Mouse (Mus musculus): ENCODE data around the gene Srd5a1. TPM values are rescaled to one million over a fixed set of nuclear protein-coding genes. Genes with fewer than 3 reads are reported as not detected.

The Srd5a1 gene
- polyA plus RNA-seq, 1 experiment, result 20.9 TPM

GRCm38 (mm10) chr13:69536021-69536420, 75.2 kb downstream of the Srd5a1 start:
- no peak for TF ChIP-seq CTCF (IDR thresholded peaks at IDR 0.05; ENCODE audit: extremely low read depth, insufficient read length, insufficient replicate concordance, low read depth, low read length)
- TF ChIP-seq POLR2A (IDR thresholded peaks at IDR 0.05; ENCODE audit: low read depth, low read length), result no peak
- no peak overlapping the region; the same call in 1 of the 2 replicates for H3K4me3 ChIP-seq (ENCODE audit: low read depth, low read length)
- WGBS, result 48% methylated on average over 4 of the region's 4 CpGs

GRCm38 (mm10) chr13:69534654-69535551, 76.3 kb downstream of the Srd5a1 start:
- H3K27me3 ChIP-seq (ENCODE audit: control insufficient read depth, insufficient read depth, low read length), result no peaks in the 10 kb centered on the region
- H3K4me1 ChIP-seq (ENCODE audit: control insufficient read depth, insufficient read depth, insufficient read length, low read length), result peaks cover 20% of the 10 kb centered on the region; the same call in 1 of the 2 replicates
- peak overlapping the region; percentile 93 for H3K27ac ChIP-seq (ENCODE audit: insufficient read depth, low read depth, low read length)
- H3K4me3 ChIP-seq (ENCODE audit: low read depth, low read length), result peak overlapping the region; percentile 93
- peak; percentile 40; the same call in 1 of the 2 replicates for TF ChIP-seq POLR2A (IDR thresholded peaks at IDR 0.05; ENCODE audit: low read depth, low read length)
- TF ChIP-seq CTCF (IDR thresholded peaks at IDR 0.05; ENCODE audit: extremely low read depth, insufficient read length, insufficient replicate concordance, low read depth, low read length), result no peak
- H3K36me3 ChIP-seq (ENCODE audit: control insufficient read depth, insufficient read depth, low read length), result no peaks in the 10 kb centered on the region
- WGBS, result under 1% methylated on average over 86 of the region's 86 CpGs

More at GRCm38 (mm10) chr13:69536021-69536420, 75.2 kb downstream of the Srd5a1 start:
- Histone ChIP-seq H3K27me3 (ENCODE audit: control insufficient read depth, insufficient read depth, low read length) (no peaks in the 10 kb centered on the region), H3K27ac (ENCODE audit: insufficient read depth, low read depth, low read length) (no peak overlapping the region), H3K36me3 (ENCODE audit: control insufficient read depth, insufficient read depth, low read length) (no peaks in the 10 kb centered on the region), H3K4me1 (ENCODE audit: control insufficient read depth, insufficient read depth, insufficient read length, low read length) (peaks cover 20% of the 10 kb centered on the region; the same call in 1 of the 2 replicates)

GRCm38 (mm10) chr13:69534334-69534653, 76.9 kb downstream of the Srd5a1 start, which contains the start of gene Tent4a:
TSS of gene Tent4a (minus strand) at chr13:69534617.
- H3K27me3 ChIP-seq (ENCODE audit: control insufficient read depth, insufficient read depth, low read length), result no peaks in the 10 kb centered on the region
- peak within 1 kb of the TSS; percentile 93 for H3K4me3 ChIP-seq (ENCODE audit: low read depth, low read length)
- H3K36me3 ChIP-seq (ENCODE audit: control insufficient read depth, insufficient read depth, low read length), result no peaks in the 10 kb centered on the region
- peaks cover 20% of the 10 kb centered on the region; the same call in 1 of the 2 replicates for H3K4me1 ChIP-seq (ENCODE audit: control insufficient read depth, insufficient read depth, insufficient read length, low read length)
- peak within 1 kb of the TSS; percentile 93 for H3K27ac ChIP-seq (ENCODE audit: insufficient read depth, low read depth, low read length)
- TF ChIP-seq CTCF (IDR thresholded peaks at IDR 0.05; ENCODE audit: extremely low read depth, insufficient read length, insufficient replicate concordance, low read depth, low read length), result no peak
- TF ChIP-seq POLR2A (IDR thresholded peaks at IDR 0.05; ENCODE audit: low read depth, low read length), result no peak
- 2% methylated on average over 53 of the region's 57 CpGs for WGBS

- 9% methylated on average over 153 of the region's 155 CpGs for WGBS
- Histone ChIP-seq H3K36me3 (ENCODE audit: control insufficient read depth, insufficient read depth, low read length) (no peaks in the 10 kb centered on the region), H3K27me3 (ENCODE audit: control insufficient read depth, insufficient read depth, low read length) (no peaks in the 10 kb centered on the region), H3K4me3 (ENCODE audit: low read depth, low read length) (peak within 1 kb of the TSS; percentile 93), H3K4me1 (ENCODE audit: control insufficient read depth, insufficient read depth, insufficient read length, low read length) (peaks cover 23% of the 10 kb centered on the region; the same call in 1 of the 2 replicates), H3K27ac (ENCODE audit: insufficient read depth, low read depth, low read length) (peak within 1 kb of the TSS; percentile 75)
- TF ChIP-seq POLR2A (IDR thresholded peaks at IDR 0.05; ENCODE audit: low read depth, low read length) (no peak), CTCF (IDR thresholded peaks at IDR 0.05; ENCODE audit: extremely low read depth, insufficient read length, insufficient replicate concordance, low read depth, low read length) (no peak)
Measured at GRCm38 (mm10) chr13:69533405-69534333, 77.6 kb downstream of the Srd5a1 start, which contains the start of gene Nsun2. TSS of gene Nsun2 (plus strand) at chr13:69533746.

GRCm38 (mm10) chr13:69532893-69533404, 78.3 kb downstream of the Srd5a1 start:
- Histone ChIP-seq H3K27me3 (ENCODE audit: control insufficient read depth, insufficient read depth, low read length) (no peaks in the 10 kb centered on the region), H3K4me1 (ENCODE audit: control insufficient read depth, insufficient read depth, insufficient read length, low read length) (peaks cover 27% of the 10 kb centered on the region; the same call in 1 of the 2 replicates), H3K4me3 (ENCODE audit: low read depth, low read length) (peak overlapping the region; percentile 93), H3K36me3 (ENCODE audit: control insufficient read depth, insufficient read depth, low read length) (no peaks in the 10 kb centered on the region), H3K27ac (ENCODE audit: insufficient read depth, low read depth, low read length) (peak overlapping the region; percentile 60)
- TF ChIP-seq CTCF (IDR thresholded peaks at IDR 0.05; ENCODE audit: extremely low read depth, insufficient read length, insufficient replicate concordance, low read depth, low read length) (no peak), POLR2A (IDR thresholded peaks at IDR 0.05; ENCODE audit: low read depth, low read length) (no peak)
- WGBS, result 3% methylated on average over 9 of the region's 9 CpGs

- Histone ChIP-seq H3K4me3 (ENCODE audit: low read depth, low read length) (peak overlapping the region; percentile 56), H3K27me3 (ENCODE audit: control insufficient read depth, insufficient read depth, low read length) (no peaks in the 10 kb centered on the region), H3K27ac (ENCODE audit: insufficient read depth, low read depth, low read length) (no peak overlapping the region), H3K4me1 (ENCODE audit: control insufficient read depth, insufficient read depth, insufficient read length, low read length) (peaks cover 27% of the 10 kb centered on the region; the same call in 1 of the 2 replicates), H3K36me3 (ENCODE audit: control insufficient read depth, insufficient read depth, low read length) (no peaks in the 10 kb centered on the region)
- WGBS, result 9% methylated on average over 14 of the region's 14 CpGs
- TF ChIP-seq CTCF (IDR thresholded peaks at IDR 0.05; ENCODE audit: extremely low read depth, insufficient read length, insufficient replicate concordance, low read depth, low read length) (no peak), POLR2A (IDR thresholded peaks at IDR 0.05; ENCODE audit: low read depth, low read length) (peak; percentile 32; the same call in 1 of the 2 replicates)
Measured at GRCm38 (mm10) chr13:69532101-69532892, 78.9 kb downstream of the Srd5a1 start.

Measured in small intestine, adult 2 months (tissue).